Mouse (Mus musculus) C2C12 (cell line): Measurements from ENCODE around the gene Nf2.

Experiments used
- CEBPB ChIP-seq: IDR thresholded peaks from one replicate; pipeline ENCODE4 v1.6.1; 2011; ENCODE audit warnings: low read depth, mild to moderate bottlenecking, control low read depth, moderate library complexity
- CTCF ChIP-seq: IDR thresholded peaks from one replicate; pipeline ENCODE4 v1.5.1; 2011; ENCODE audit not compliant: control insufficient read depth, insufficient read depth, insufficient read length
- MAX ChIP-seq: IDR thresholded peaks from one replicate; pipeline ENCODE4 v1.6.1; 2011; ENCODE audit warnings: mild to moderate bottlenecking, control low read depth

DNA sequence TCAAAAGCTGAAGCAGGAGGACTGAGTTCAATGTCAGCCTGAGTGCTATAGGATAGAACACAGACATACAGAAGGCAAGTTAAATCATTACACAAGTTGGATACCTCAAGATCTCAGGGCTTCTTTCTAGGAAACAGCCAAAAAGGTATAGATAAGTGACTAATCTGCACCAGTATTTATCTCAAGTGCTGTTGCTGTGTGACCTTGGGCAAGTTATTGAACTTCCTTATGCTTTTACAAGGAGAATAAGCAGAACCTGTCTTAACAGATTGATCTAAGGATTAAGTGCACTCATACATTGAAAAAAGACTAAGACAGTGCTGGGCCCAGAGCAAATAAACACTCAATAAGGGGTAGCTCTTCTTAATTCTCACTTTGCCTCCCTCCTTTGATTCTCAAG lies 22.0 kb downstream of the Nf2 start:
- TF ChIP-seq CTCF (no peak), MAX (no peak), CEBPB (no peak)
